ENCODE assay signal across 14 mouse cellular contexts in genomic region chr16:21389316-21389715, GRCm38 (mm10). TPM values are rescaled to one million over a fixed set of nuclear protein-coding genes. Genes with fewer than 3 reads are reported as not detected.
DNase-seq lines count a peak whose midpoint lies in the region; ATAC-seq lines count a peak whose summit lies in the region.
"Had no signal": no experiment of that assay in that cellular context is flagged by ENCODE, and none has a peak within 500 bp of the region (broad histone marks: within the 10 kb centered on the region; RNA-seq: fewer than 3 reads in every experiment).

No protein-coding gene starts in this region.

- no peaks in the 10 kb centered on the region for H3K9me3 ChIP-seq in heart, embryonic 12.5 days (replicated peaks)
- H3K9me3 ChIP-seq in lung, embryonic 16.5 days (ENCODE audit: control insufficient read depth, low read length), result no peaks in the 10 kb centered on the region
- H3K9me3 ChIP-seq: embryonic facial prominence, embryonic 13.5 days; heart, embryonic 13.5 days; midbrain, embryonic 12.5 days had no signal

- WGBS in heart, embryonic 12.5 days, result 56% methylated on average over 3 of the region's 3 CpGs
- 21% methylated on average over 3 of the region's 3 CpGs for WGBS in lung, embryonic 16.5 days

- H3K4me2 ChIP-seq in heart, embryonic 12.5 days, result no peak overlapping the region
- no peak overlapping the region for H3K4me2 ChIP-seq in lung, embryonic 16.5 days (ENCODE audit: low read depth, low read length)
- H3K4me2 ChIP-seq: embryonic facial prominence, embryonic 13.5 days; heart, embryonic 13.5 days; midbrain, embryonic 12.5 days had no signal

- H3K9ac ChIP-seq in heart, embryonic 12.5 days, result no peak overlapping the region
- no peak overlapping the region for H3K9ac ChIP-seq in lung, embryonic 16.5 days (ENCODE audit: low read length)
- H3K9ac ChIP-seq: embryonic facial prominence, embryonic 13.5 days; heart, embryonic 13.5 days; midbrain, embryonic 12.5 days had no signal

- no peak overlapping the region for H3K4me3 ChIP-seq in heart, embryonic 12.5 days
- H3K4me3 ChIP-seq in lung, embryonic 16.5 days (ENCODE audit: low read length), result no peak overlapping the region
- H3K4me3 ChIP-seq: embryonic facial prominence, embryonic 13.5 days; heart, embryonic 13.5 days; left cerebral cortex, adult 2 months; midbrain, embryonic 12.5 days had no signal

- H3K27me3 ChIP-seq in heart, embryonic 12.5 days (replicated peaks), result 0 out of 2 replicates have a peak, but pooled peaks cover 3% of the 10 kb centered on the region
- no peaks in the 10 kb centered on the region for H3K27me3 ChIP-seq in lung, embryonic 16.5 days (ENCODE audit: control insufficient read depth, insufficient read depth, low read depth, low read length)
- H3K27me3 ChIP-seq: embryonic facial prominence, embryonic 13.5 days; heart, embryonic 13.5 days; midbrain, embryonic 12.5 days had no signal

- H3K27ac ChIP-seq in heart, embryonic 12.5 days (ENCODE audit: poor library complexity, severe bottlenecking), result no peak overlapping the region
- H3K27ac ChIP-seq in lung, embryonic 16.5 days (ENCODE audit: low read length), result peak overlapping the region; percentile 72
- H3K27ac ChIP-seq: heart, embryonic 13.5 days; left cerebral cortex, adult 2 months; midbrain, embryonic 12.5 days had no signal

- no peak for ATAC-seq in heart, embryonic 12.5 days (ENCODE audit: insufficient number of reproducible peaks, low FRiP score)
- peak; percentile 71 for ATAC-seq in lung, embryonic 16.5 days (ENCODE audit: low read depth)
- ATAC-seq: CD4-positive, CD25-positive, alpha-beta regulatory T cell, adult 4 months had no signal

- intact Hi-C loops in gastrocnemius, postnatal 14 days (cut with DNase I; ENCODE audit: low total_unique reads), result no loop called here

- H3K4me1 ChIP-seq in heart, embryonic 12.5 days (replicated peaks), result peaks cover 19% of the 10 kb centered on the region
- H3K4me1 ChIP-seq in lung, embryonic 16.5 days (replicated peaks; ENCODE audit: control insufficient read depth, insufficient read depth, low read length), result peaks cover 29% of the 10 kb centered on the region

- peak; percentile 54 for DNase-seq in heart, adult 18-20 months
- DNase-seq in R1 (ENCODE audit: low read depth, low spot score), result peak; percentile 30
- peak; percentile 70 for DNase-seq in gastrocnemius, postnatal 14 days
- DNase-seq in spleen, postnatal 36 days (ENCODE audit: low spot score in 2 of 2), result no peak
- no peak for DNase-seq in left cerebral cortex, adult 8-10 months (ENCODE audit: low spot score in 2 of 2)
- DNase-seq in embryo, embryonic 10.5 days (ENCODE audit: low spot score), result no peak
- DNase-seq: right cerebral cortex, adult 18-20 months had no signal

- H3K36me3 ChIP-seq in heart, embryonic 12.5 days, result no peaks in the 10 kb centered on the region
- no peaks in the 10 kb centered on the region for H3K36me3 ChIP-seq in lung, embryonic 16.5 days (ENCODE audit: control insufficient read depth, insufficient read depth, low read length)
- H3K36me3 ChIP-seq: embryonic facial prominence, embryonic 13.5 days; heart, embryonic 13.5 days; midbrain, embryonic 12.5 days had no signal

RNA-seq across cellular contexts. Expression of gene Vps8, which starts 33.6 kb away (rescaled TPM):
- 10 to 100 TPM; 21.3 to 23.6 TPM for total RNA-seq in heart, adult 18-20 months (2021)
- polyA plus RNA-seq in heart, embryonic 12.5 days (2016; fragmentation: Nextera tagmentation; extraction: Ambion mirVana), result 28.1 and 29.2 TPM in 2 replicates
- total RNA-seq in gastrocnemius, postnatal 14 days (2021), result 10 to 100 TPM; 10.4 to 12.6 TPM
- 13.3 and 16.4 TPM in 2 replicates for polyA plus RNA-seq in lung, embryonic 16.5 days (2015; fragmentation: Nextera tagmentation; extraction: Ambion mirVana)
- total RNA-seq in left cerebral cortex, adult 8-10 months (2022), result 10 to 100 TPM; 47.3 to 77.1 (median 56.2) TPM

Comparison
In these comparisons a context has a peak if more than half of its experiments do, and no peak if none do; other contexts are left out.
1. DNase-seq: peak in heart, adult 18-20 months (2 of 2), R1 (single experiment) and gastrocnemius, postnatal 14 days (single experiment); none in spleen, postnatal 36 days (0 of 2), left cerebral cortex, adult 8-10 months (0 of 2) and embryo, embryonic 10.5 days (single experiment).